ENCODE assay signal across 14 mouse cellular contexts in the genomic region with DNA sequence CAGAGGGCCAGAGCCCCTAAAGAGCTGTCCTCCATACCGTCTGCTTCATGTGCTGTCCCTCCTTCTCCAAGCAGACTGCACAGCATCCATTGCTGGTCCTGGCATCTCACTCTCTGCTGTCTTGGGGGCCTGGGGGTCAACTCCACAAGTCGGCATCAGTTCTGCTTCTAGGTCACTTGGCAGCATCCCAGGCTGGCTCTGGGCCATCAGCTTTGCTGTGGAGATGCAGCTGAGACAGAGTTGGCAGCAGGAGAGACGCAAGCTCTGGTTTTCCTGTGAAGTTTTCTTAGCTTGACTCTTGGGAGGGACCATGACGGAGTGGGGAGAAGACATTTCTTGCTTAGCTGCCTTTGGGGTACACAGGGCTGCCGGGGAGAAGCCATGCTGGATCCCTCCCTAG. TPM values are rescaled to one million over a fixed set of nuclear protein-coding genes. Genes with fewer than 3 reads are reported as not detected.
DNase-seq lines count a peak whose midpoint lies in the region; ATAC-seq lines count a peak whose summit lies in the region.
"Had no signal": no experiment of that assay in that cellular context is flagged by ENCODE, and none has a peak within 500 bp of the region (broad histone marks: within the 10 kb centered on the region; RNA-seq: fewer than 3 reads in every experiment).

No protein-coding gene starts in this region.

- H3K4me3 ChIP-seq in kidney, embryonic 15.5 days (replicated peaks) = no peak overlapping the region
- H3K4me3 ChIP-seq: hindbrain, embryonic 15.5 days; limb, embryonic 15.5 days; midbrain, embryonic 13.5 days had no signal

- peaks cover 24% of the 10 kb centered on the region for H3K4me1 ChIP-seq in kidney, embryonic 15.5 days

- no peak for ATAC-seq in cerebellum, adult (ENCODE audit: insufficient number of reproducible peaks, low FRiP score, low TSS enrichment)
- ATAC-seq in kidney, embryonic 15.5 days (replicated peaks; ENCODE audit: low FRiP score) = no peak
- ATAC-seq: forebrain, postnatal 0 days; midbrain, embryonic 13.5 days; Patski had no signal

- no peak overlapping the region for H3K27ac ChIP-seq in kidney, embryonic 15.5 days
- H3K27ac ChIP-seq: hindbrain, embryonic 15.5 days; limb, embryonic 15.5 days; midbrain, embryonic 13.5 days had no signal

- DNase-seq in cerebellum, adult 18-20 months = peak; percentile 19 to 27
- peak; percentile 65 for DNase-seq in kidney, adult 11 months
- DNase-seq in right cerebral cortex, postnatal 10 days (ENCODE audit: low spot score in 2 of 2) = peak; percentile 73 to 75
- no peak for DNase-seq in right cerebral cortex, adult 2 months (ENCODE audit: low spot score in 2 of 2)
- peak; percentile 34 to 51 for DNase-seq in kidney, postnatal 4 days
- no peak for DNase-seq in spleen, adult 18-20 months
- DNase-seq: forebrain, postnatal 0 days; right cerebral cortex, postnatal 25 days had no signal

- 81% methylated on average over 5 of the region's 5 CpGs for WGBS in kidney, embryonic 15.5 days

- H3K9me3 ChIP-seq in kidney, embryonic 15.5 days (replicated peaks) = no peaks in the 10 kb centered on the region
- H3K9me3 ChIP-seq: hindbrain, embryonic 15.5 days; limb, embryonic 15.5 days; midbrain, embryonic 13.5 days had no signal

- peaks cover 48% of the 10 kb centered on the region for H3K36me3 ChIP-seq in kidney, embryonic 15.5 days
- H3K36me3 ChIP-seq: hindbrain, embryonic 15.5 days had no signal

- no peak overlapping the region for H3K9ac ChIP-seq in kidney, embryonic 15.5 days
- H3K9ac ChIP-seq: forebrain, postnatal 0 days; hindbrain, embryonic 15.5 days; limb, embryonic 15.5 days; midbrain, embryonic 13.5 days had no signal

- no peak overlapping the region for H3K4me2 ChIP-seq in kidney, embryonic 15.5 days
- H3K4me2 ChIP-seq: hindbrain, embryonic 15.5 days; limb, embryonic 15.5 days; midbrain, embryonic 13.5 days had no signal

- no peaks in the 10 kb centered on the region for H3K27me3 ChIP-seq in kidney, embryonic 15.5 days
- H3K27me3 ChIP-seq: hindbrain, embryonic 15.5 days; limb, embryonic 15.5 days; midbrain, embryonic 13.5 days; Patski had no signal

RNA-seq across cellular contexts. Expression of gene Pepd, which starts 13.0 kb away (rescaled TPM):
- 115 and 117 TPM in 2 replicates for polyA plus RNA-seq in kidney, embryonic 15.5 days (2015; fragmentation: Nextera tagmentation; extraction: Ambion mirVana)

Comparison
In these comparisons a context has a peak if more than half of its experiments do, and no peak if none do; other contexts are left out.
1. DNase-seq: peak in cerebellum, adult 18-20 months (2 of 2), kidney, adult 11 months (single experiment), right cerebral cortex, postnatal 10 days (2 of 2) and kidney, postnatal 4 days (2 of 2); none in right cerebral cortex, adult 2 months (0 of 2) and spleen, adult 18-20 months (0 of 2).